Mouse (Mus musculus) urinary bladder, postnatal 4 days (tissue): Measurements from ENCODE around the gene Fzd2.
"Not testable (repeated sequence)": the region's sequence is repeated elsewhere in the genome, so short reads cannot be mapped to it uniquely, and the experiment has no call there.

ENCODE experiments used
- DNase-seq, 2 experiments: peaks; one replicate each; pipeline ENCODE4 v3.0.0; 2021 to 2022; ENCODE audit warnings: low spot score in 2 of 2

Gene Fzd2

GRCm38 (mm10) chr11:102604010-102604584, at the start of gene Fzd2:
Fzd2 (plus strand) TSS chr11:102604396.
- DNase-seq = peak; percentile 88

- DNase-seq = peak in 1 of 2 experiments; percentile 24
Measured at GRCm38 (mm10) chr11:102555400-102556030, 48.7 kb upstream of the Fzd2 start.

GRCm38 (mm10) chr11:102556031-102556715, 48.0 kb upstream of the Fzd2 start, which contains the start of gene Gpatch8:
Gpatch8 (minus strand) TSS chr11:102556392.
- peak; percentile 94 to 95 for DNase-seq

- no peak for DNase-seq
Measured at GRCm38 (mm10) chr11:102556716-102557074, 47.5 kb upstream of the Fzd2 start.

- DNase-seq = no peak
Measured at GRCm38 (mm10) chr11:102557386-102557785, 46.8 kb upstream of the Fzd2 start.

- no peak for DNase-seq
Measured at GRCm38 (mm10) chr11:102558704-102559103, 45.5 kb upstream of the Fzd2 start.

GRCm38 (mm10) chr11:102564952-102565671, 39.1 kb upstream of the Fzd2 start:
- not testable (repeated sequence) for DNase-seq

GRCm38 (mm10) chr11:102565741-102566140, 38.5 kb upstream of the Fzd2 start:
- no peak for DNase-seq

- no peak for DNase-seq
Measured at GRCm38 (mm10) chr11:102566290-102566689, 37.9 kb upstream of the Fzd2 start.

- DNase-seq = no peak
Measured at GRCm38 (mm10) chr11:102567157-102567556, 37.0 kb upstream of the Fzd2 start.

- no peak for DNase-seq
Measured at GRCm38 (mm10) chr11:102567723-102568122, 36.5 kb upstream of the Fzd2 start.

GRCm38 (mm10) chr11:102568191-102568590, 36.0 kb upstream of the Fzd2 start:
- no peak for DNase-seq

GRCm38 (mm10) chr11:102568756-102569377, 35.3 kb upstream of the Fzd2 start:
- DNase-seq = no peak

GRCm38 (mm10) chr11:102572866-102573663, 31.1 kb upstream of the Fzd2 start:
- DNase-seq = peak; percentile 70 to 93

- DNase-seq = no peak
Measured at GRCm38 (mm10) chr11:102575034-102575433, 29.2 kb upstream of the Fzd2 start.

GRCm38 (mm10) chr11:102576050-102576754, 28.0 kb upstream of the Fzd2 start:
- DNase-seq = no peak

GRCm38 (mm10) chr11:102578341-102579118, 25.7 kb upstream of the Fzd2 start:
- peak; percentile 85 to 90 for DNase-seq

GRCm38 (mm10) chr11:102579165-102580033, 24.8 kb upstream of the Fzd2 start, which contains the start of gene Gm11627:
Gm11627 (minus strand) TSS chr11:102579461.
- DNase-seq = peak; percentile 43 to 64

- no peak for DNase-seq
Measured at GRCm38 (mm10) chr11:102580034-102580330, 24.2 kb upstream of the Fzd2 start.
